Mouse (Mus musculus): ENCODE measurements around the gene Ywhag.

DNA sequence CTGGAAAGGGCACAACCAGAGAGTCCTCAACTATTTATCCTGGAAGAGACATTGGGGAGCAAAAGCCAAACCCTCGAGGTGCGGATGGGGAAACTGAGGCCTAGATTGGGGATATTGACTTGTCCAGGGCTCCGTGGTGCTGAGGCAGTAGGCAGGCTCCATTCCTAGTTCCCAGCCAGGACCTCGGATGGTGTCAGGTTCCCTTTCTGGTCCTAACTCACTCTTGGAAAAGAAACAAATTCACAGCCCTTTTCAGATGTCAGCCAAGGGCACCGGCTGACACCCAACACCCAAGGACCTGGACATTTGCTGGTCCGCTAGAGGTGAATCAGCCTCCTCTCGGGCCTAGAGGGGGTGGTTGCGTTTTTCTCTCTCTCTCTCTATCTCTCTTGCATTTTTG is 67.8 kb downstream of the Ywhag start:
- no peak for TF ChIP-seq CTCF (IDR thresholded peaks at IDR 0.05; ENCODE audit: low read depth)
- TF ChIP-seq EP300 (IDR thresholded peaks at IDR 0.05; ENCODE audit: low read depth), result no peak
